ENCODE assay signal across 16 mouse cellular contexts in the genomic region with DNA sequence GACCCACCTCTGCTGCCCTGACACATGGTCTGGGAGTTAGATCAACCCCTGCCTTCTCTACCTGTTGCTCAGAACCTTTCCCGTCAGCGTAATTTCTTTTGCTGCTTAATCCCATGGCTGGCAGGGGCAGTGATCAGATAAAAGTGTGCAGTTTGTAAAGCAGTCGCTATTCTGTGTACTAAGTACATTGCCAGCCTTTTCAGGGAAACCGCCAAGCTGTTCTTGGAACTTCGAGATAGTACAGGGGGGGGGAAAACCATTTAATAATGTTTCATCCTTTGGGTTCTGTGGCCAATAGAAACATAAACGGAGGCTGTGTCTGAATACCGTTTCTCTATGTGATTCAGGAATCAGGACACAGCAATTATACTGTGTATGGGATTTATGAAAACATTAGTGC.
DNase-seq lines count a peak whose midpoint lies in the region; ATAC-seq and TF ChIP-seq lines count a peak whose summit lies in the region.
"Had no signal": no experiment of that assay in that cellular context is flagged by ENCODE, and none has a peak within 500 bp of the region (broad histone marks: within the 10 kb centered on the region; RNA-seq: fewer than 3 reads in every experiment).

No protein-coding gene starts in this region.

- H3K4me3 ChIP-seq in heart, embryonic 15.5 days, result no peak overlapping the region
- no peak overlapping the region for H3K4me3 ChIP-seq in liver, embryonic 13.5 days (replicated peaks)
- H3K4me3 ChIP-seq in forebrain, postnatal 0 days (ENCODE audit: low read depth, low read length), result no peak overlapping the region
- no peak overlapping the region for H3K4me3 ChIP-seq in neural tube, embryonic 15.5 days (replicated peaks)
- H3K4me3 ChIP-seq: megakaryocyte, embryonic 14.5 days had no signal

- H3K27ac ChIP-seq in heart, embryonic 15.5 days, result no peak overlapping the region
- H3K27ac ChIP-seq in liver, embryonic 13.5 days, result no peak overlapping the region
- H3K27ac ChIP-seq in forebrain, postnatal 0 days (ENCODE audit: low read depth, low read length), result no peak overlapping the region
- H3K27ac ChIP-seq in neural tube, embryonic 15.5 days (replicated peaks), result peak overlapping the region; percentile 63; the same call in 1 of the 2 replicates
- H3K27ac ChIP-seq: lung, embryonic 15.5 days had no signal

- 68% methylated on average over 7 of the region's 7 CpGs for WGBS in heart, embryonic 15.5 days
- 44% methylated on average over 7 of the region's 7 CpGs for WGBS in liver, embryonic 13.5 days (ENCODE audit: insufficient replicate concordance)
- WGBS in forebrain, postnatal 0 days, result 28% methylated on average over 7 of the region's 7 CpGs
- WGBS in neural tube, embryonic 15.5 days, result 47% methylated on average over 7 of the region's 7 CpGs

- DNase-seq in heart, adult 8-10 months (ENCODE audit: low spot score), result no peak
- no peak for DNase-seq in liver, embryonic 13.5 days
- DNase-seq in liver, result no peak
- DNase-seq in forebrain, postnatal 0 days, result no peak
- no peak for DNase-seq in urinary bladder, adult 2 months (ENCODE audit: low spot score)
- DNase-seq: B cell, adult 2 months; cerebellum, adult 9-10 months; kidney, adult 2 months; left cerebral cortex, postnatal 4 days; right cerebral cortex, postnatal 14 days; thymus, postnatal 25 days had no signal

- H3K4me1 ChIP-seq in heart, embryonic 15.5 days (replicated peaks), result peaks cover 23% of the 10 kb centered on the region
- peaks cover 15% of the 10 kb centered on the region; the same call in 1 of the 2 replicates for H3K4me1 ChIP-seq in liver, embryonic 13.5 days (replicated peaks)
- peaks cover 14% of the 10 kb centered on the region for H3K4me1 ChIP-seq in forebrain, postnatal 0 days (ENCODE audit: insufficient read depth)
- H3K4me1 ChIP-seq in neural tube, embryonic 15.5 days, result peaks cover 67% of the 10 kb centered on the region

- H3K4me2 ChIP-seq in heart, embryonic 15.5 days, result peak overlapping the region; percentile 54
- H3K4me2 ChIP-seq in liver, embryonic 13.5 days, result no peak overlapping the region
- H3K4me2 ChIP-seq in forebrain, postnatal 0 days (ENCODE audit: low read depth), result peak overlapping the region; percentile 53
- peak overlapping the region; percentile 50 for H3K4me2 ChIP-seq in neural tube, embryonic 15.5 days

- TF ChIP-seq CTCF in forebrain, postnatal 0 days (IDR thresholded peaks at IDR 0.05; ENCODE audit: low read depth), result no peak

- peaks cover 13% of the 10 kb centered on the region for H3K27me3 ChIP-seq in heart, embryonic 15.5 days
- 0 out of 2 replicates have a peak, but pooled peaks cover 3% of the 10 kb centered on the region for H3K27me3 ChIP-seq in liver, embryonic 13.5 days
- no peaks in the 10 kb centered on the region; the same call in 1 of the 2 replicates for H3K27me3 ChIP-seq in forebrain, postnatal 0 days (ENCODE audit: insufficient read depth, low read length)
- 0 out of 2 replicates have a peak, but pooled peaks cover 3% of the 10 kb centered on the region for H3K27me3 ChIP-seq in neural tube, embryonic 15.5 days (replicated peaks)
- H3K27me3 ChIP-seq: lung, embryonic 15.5 days had no signal

- H3K9ac ChIP-seq in heart, embryonic 15.5 days, result no peak overlapping the region
- H3K9ac ChIP-seq in liver, embryonic 13.5 days, result no peak overlapping the region
- no peak overlapping the region for H3K9ac ChIP-seq in forebrain, postnatal 0 days
- H3K9ac ChIP-seq in neural tube, embryonic 15.5 days (replicated peaks), result no peak overlapping the region
- H3K9ac ChIP-seq: lung, embryonic 15.5 days had no signal

- no peaks in the 10 kb centered on the region for H3K36me3 ChIP-seq in heart, embryonic 15.5 days
- no peaks in the 10 kb centered on the region for H3K36me3 ChIP-seq in liver, embryonic 13.5 days
- H3K36me3 ChIP-seq in forebrain, postnatal 0 days (ENCODE audit: insufficient read depth), result no peaks in the 10 kb centered on the region
- H3K36me3 ChIP-seq in neural tube, embryonic 15.5 days, result no peaks in the 10 kb centered on the region
- H3K36me3 ChIP-seq: lung, embryonic 15.5 days had no signal

- H3K9me3 ChIP-seq in heart, embryonic 15.5 days (replicated peaks), result no peaks in the 10 kb centered on the region
- no peaks in the 10 kb centered on the region for H3K9me3 ChIP-seq in liver, embryonic 13.5 days (replicated peaks)
- no peaks in the 10 kb centered on the region for H3K9me3 ChIP-seq in forebrain, postnatal 0 days (ENCODE audit: low read length)
- no peaks in the 10 kb centered on the region for H3K9me3 ChIP-seq in neural tube, embryonic 15.5 days (replicated peaks)
- H3K9me3 ChIP-seq: lung, embryonic 15.5 days; megakaryocyte, embryonic 14.5 days had no signal

- ATAC-seq in heart, embryonic 15.5 days (replicated peaks; ENCODE audit: insufficient number of reproducible peaks, insufficient read depth, low FRiP score, low read depth), result no peak
- ATAC-seq in liver, embryonic 13.5 days (ENCODE audit: low read depth), result 0 out of 2 replicates have a peak, but pooled peaks have one; percentile 47
- ATAC-seq in forebrain, postnatal 0 days, result no peak
- no peak for ATAC-seq in neural tube, embryonic 15.5 days (ENCODE audit: low FRiP score)
- no peak for ATAC-seq in erythroblast, adult 5-6 weeks (replicated peaks; ENCODE audit: low FRiP score, poor library complexity, severe bottlenecking)
